Mouse (Mus musculus): ENCODE measurements around the gene Klk12.

The Klk12 gene

GRCm38 (mm10) chr7:43768597-43768996 is at the start of gene Klk12:
TSS of gene Klk12 (plus strand) at chr7:43768897.
- in situ Hi-C loops (cut with MseI, MboI): no loop called here

GRCm38 (mm10) chr7:43747788-43748187 is 20.9 kb upstream of the Klk12 start:
- in situ Hi-C loops (cut with MseI, MboI): no loop called here

DNA sequence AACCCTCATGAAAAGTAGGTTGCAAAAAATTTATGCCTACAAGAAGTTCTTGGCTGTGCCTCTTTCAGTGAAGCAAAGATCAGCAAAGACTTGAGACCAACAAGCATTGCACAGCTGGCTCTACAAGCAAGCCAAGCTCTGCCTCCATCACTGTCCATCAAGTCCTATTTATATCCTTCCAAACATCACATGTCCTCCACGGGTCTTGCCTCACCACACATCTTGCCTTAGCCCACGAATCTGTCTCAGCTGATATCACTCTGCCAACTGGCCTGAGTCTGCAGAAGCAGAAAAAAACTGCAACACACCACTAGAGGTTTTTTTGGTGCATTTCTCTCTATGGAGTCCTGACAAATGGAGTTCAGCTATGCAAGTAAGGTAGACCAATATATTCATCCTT is 15.9 kb upstream of the Klk12 start:
- in situ Hi-C loops (cut with MseI, MboI): no loop called here

- in situ Hi-C loops (cut with MseI, MboI): no loop called here
Measured at GRCm38 (mm10) chr7:43766484-43766883, 2.2 kb upstream of the Klk12 start.

DNA sequence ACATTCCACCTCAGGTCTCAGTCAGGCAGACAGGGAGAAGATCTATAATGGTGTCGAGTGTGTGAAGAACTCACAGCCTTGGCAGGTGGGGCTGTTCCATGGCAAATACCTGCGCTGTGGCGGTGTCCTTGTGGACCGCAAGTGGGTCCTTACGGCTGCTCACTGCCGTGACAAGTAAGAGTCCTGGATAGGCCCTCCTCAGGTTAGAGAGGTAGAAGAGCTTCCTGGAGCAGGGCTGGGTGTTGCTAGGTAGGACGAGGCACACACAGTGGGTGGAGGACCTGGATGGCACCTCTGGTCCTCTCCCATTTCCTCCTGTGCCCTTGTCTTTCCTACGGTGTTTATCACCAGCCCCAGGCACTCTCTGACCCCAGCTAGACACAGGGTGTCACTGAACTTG is 939 bp downstream of the Klk12 start:
- in situ Hi-C loops (cut with MseI, MboI): no loop called here

- in situ Hi-C loops (cut with MseI, MboI): no loop called here
Measured at GRCm38 (mm10) chr7:43770701-43771100, 2.0 kb downstream of the Klk12 start.

GRCm38 (mm10) chr7:43771916-43772315 is 3.2 kb downstream of the Klk12 start:
- in situ Hi-C loops (cut with MseI, MboI): no loop called here

- in situ Hi-C loops (cut with MseI, MboI): no loop called here
Measured at GRCm38 (mm10) chr7:43772901-43773300, 4.2 kb downstream of the Klk12 start.

DNA sequence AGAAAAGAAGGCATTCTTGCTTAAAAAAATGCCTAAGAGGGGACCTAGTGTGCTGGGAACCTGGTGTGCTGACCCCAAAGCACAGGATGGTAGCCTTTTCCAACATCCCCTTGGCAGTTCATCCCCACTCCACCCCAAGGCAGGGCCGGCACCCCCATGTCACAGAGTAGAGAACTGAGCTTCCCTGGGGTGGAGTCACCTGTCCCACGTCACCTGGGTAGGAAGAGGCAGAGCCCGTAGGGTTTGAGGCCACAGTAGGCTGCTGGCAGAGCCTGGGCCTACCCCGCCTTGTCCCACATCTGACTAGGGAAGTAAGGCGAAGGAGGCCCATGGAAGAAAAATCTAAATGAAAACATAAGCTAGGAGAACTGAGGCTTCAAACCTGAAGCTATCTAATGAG is 5.7 kb downstream of the Klk12 start, which contains the start of gene Klk11:
Gene Klk11, plus strand, starts transcription at position 241 of the 400 bp plus-strand sequence.
- in situ Hi-C loops (cut with MseI, MboI): no loop called here

DNA sequence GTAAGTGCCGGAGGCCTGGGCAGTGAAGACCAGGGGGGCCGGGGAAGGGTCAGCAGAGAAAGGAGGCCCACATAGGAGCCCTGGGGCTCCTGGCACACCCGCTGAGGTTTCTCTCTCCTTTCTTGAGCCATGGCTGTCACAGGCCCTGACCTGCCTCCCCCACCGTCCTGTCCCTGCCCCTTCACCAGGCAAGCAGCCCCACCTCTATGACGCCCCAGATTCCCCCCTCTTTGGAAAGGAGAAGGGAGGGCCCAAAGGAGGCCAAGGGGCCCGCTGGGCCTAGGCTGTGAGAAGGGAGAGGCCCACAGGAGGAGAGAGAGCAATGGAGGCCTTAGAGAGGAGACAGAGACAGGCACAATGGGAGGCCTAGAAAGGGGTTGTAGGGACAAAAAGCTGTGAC is 6.1 kb downstream of the Klk12 start:
- in situ Hi-C loops (cut with MseI, MboI): no loop called here

DNA sequence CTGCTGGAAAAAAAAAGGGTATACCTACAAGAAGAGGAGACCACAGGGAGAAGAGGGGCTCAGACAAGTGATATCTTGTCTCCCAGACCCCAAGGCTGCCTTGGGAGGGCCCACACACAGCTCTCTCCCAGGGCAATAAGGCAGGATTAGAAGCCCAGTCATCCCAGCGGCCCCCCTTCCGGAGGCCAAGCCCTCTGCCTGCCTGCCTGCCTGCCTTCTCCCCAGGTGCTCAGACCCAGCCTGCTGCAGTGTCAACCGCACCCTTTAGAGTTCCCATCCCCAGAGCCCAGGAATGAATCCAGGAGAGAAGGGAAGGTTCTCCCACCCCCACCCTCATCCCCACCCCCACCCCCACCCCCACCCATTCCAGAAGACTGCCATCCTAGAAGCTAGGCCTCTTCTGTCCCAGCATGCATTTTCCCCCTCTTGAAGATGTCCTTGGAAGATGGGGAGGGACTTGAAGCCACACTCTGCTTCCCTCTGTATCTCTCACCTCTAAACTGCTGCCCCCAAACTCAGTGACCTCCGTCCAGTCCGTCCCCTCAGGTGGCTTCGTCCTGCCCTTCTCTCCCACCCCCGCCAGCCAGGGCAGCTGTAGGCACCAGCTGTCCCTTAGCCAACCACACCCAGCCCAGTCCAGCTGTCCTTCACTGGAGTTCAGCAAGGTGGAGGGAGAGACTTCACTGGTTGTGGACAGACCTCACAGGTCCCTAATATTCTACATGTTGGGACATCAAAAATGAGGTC is 6.8 kb downstream of the Klk12 start:
- in situ Hi-C loops (cut with MseI, MboI): no loop called here

DNA sequence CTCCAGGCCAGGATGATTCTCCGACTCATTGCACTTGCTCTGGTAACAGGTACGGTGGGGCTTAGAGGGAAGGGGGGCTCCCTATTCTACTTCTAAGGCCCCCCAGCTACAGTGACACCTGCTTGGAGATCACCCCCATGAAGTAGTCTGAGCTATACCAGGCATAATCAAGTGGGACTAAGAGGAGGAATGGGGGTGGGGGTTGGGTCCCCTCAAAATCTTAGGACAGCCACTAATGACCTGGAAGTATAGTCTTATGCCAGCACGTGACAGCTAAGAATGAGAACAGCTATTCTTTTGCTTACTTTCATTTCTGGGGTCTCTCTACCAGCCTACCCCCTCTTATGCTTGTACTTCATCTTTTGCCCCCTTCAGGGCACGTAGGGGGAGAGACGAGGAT is 7.8 kb downstream of the Klk12 start:
- in situ Hi-C loops (cut with MseI, MboI): no loop called here

DNA sequence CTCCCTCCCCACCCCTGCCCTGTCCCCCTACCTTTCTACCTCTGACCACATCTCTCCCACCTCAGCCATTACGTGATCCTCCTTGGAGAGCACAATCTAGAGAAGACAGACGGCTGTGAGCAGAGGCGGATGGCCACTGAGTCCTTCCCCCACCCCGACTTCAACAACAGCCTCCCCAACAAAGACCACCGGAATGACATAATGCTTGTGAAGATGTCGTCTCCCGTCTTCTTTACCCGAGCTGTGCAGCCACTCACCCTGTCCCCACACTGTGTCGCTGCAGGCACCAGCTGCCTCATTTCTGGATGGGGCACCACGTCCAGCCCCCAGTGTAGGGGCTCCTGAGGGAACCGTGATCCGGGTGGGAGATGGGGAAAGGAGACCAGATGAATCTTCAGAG is 8.7 kb downstream of the Klk12 start:
- in situ Hi-C loops (cut with MseI, MboI): no loop called here

DNA sequence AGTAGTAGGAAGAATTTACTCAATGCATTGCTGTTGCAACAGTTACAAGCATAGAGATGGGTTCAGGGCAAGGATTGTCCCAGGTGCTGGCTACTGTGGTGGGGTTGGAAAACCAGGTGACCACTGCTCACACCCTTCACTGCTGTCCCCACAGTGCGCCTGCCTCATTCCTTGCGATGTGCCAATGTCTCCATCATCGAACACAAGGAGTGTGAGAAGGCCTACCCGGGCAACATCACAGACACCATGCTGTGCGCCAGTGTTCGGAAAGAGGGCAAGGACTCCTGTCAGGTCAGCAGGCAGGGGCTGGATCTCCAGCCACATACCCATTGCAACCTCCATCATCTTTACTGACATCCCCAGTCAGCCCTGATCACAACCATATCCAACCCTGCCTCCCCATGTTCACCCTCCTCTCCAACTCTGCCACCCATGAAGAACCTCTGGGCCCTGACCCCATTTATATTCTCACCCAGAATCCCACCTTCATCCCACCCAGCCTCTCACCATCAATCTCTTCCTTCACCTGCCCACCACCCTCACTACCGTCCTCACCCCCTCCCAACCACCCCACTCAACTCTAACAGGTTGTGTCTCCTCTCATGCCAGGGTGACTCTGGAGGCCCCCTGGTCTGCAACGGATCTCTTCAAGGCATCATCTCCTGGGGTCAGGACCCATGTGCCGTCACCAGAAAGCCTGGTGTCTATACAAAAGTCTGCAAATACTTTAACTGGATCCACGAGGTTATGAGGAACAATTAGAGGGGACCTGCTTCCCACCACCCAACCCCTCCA is 9.7 kb downstream of the Klk12 start:
- in situ Hi-C loops (cut with MseI, MboI): no loop called here

DNA sequence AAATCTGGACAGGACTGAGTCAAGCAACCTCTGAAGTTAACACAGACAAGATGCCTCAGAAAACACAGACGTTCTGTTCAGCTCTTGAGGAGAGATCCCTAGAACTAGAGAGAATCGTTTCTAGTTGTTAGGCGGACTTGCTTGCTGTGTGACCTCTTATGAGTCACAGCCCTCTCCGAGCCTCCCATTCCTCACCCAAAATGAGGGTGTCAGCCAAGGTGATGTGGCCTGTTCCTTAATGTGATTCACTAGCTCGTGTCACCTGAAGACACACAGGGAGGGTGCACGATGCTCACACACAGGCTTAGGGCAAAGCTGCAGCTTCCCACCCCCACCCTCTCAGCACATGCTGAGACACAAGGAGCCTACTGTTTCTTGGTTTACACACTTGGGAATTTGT is 11.5 kb downstream of the Klk12 start:
- in situ Hi-C loops (cut with MseI, MboI): loop anchor here in 1 of 2 experiments (10.0 kb wide), 2 partner anchors 95 to 115 kb away; no protein-coding TSS in a partner anchor

- in situ Hi-C loops (cut with MseI, MboI): loop anchor here in 1 of 2 experiments (10.0 kb wide), 2 partner anchors 96 to 114 kb away; no protein-coding TSS in a partner anchor
Measured at GRCm38 (mm10) chr7:43780746-43781145, 12.0 kb downstream of the Klk12 start, which contains the start of gene Klk10. TSS of gene Klk10 (plus strand) at chr7:43781035.

DNA sequence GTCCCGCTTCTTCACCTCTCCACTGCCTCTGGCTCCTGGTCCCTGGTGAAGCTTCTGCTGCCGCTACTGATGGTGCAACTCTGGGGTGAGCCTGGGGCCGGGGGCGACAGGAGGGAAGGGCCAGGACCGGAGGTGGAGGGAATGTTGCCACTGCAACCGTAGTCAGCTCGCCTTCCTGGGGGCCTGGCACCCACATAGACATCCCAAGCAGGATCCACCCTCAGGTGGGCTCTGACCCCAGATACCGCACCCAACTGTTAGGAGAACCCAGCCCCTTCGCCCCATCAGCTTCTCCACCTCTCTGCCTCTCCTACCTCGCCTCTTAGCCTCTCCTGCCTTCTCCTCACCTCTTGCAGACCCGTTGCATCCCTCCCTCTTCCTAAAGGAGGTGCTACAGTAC is 12.8 kb downstream of the Klk12 start:
- in situ Hi-C loops (cut with MseI, MboI): loop anchor here in 1 of 2 experiments (10.0 kb wide), 2 partner anchors 97 to 113 kb away; no protein-coding TSS in a partner anchor

DNA sequence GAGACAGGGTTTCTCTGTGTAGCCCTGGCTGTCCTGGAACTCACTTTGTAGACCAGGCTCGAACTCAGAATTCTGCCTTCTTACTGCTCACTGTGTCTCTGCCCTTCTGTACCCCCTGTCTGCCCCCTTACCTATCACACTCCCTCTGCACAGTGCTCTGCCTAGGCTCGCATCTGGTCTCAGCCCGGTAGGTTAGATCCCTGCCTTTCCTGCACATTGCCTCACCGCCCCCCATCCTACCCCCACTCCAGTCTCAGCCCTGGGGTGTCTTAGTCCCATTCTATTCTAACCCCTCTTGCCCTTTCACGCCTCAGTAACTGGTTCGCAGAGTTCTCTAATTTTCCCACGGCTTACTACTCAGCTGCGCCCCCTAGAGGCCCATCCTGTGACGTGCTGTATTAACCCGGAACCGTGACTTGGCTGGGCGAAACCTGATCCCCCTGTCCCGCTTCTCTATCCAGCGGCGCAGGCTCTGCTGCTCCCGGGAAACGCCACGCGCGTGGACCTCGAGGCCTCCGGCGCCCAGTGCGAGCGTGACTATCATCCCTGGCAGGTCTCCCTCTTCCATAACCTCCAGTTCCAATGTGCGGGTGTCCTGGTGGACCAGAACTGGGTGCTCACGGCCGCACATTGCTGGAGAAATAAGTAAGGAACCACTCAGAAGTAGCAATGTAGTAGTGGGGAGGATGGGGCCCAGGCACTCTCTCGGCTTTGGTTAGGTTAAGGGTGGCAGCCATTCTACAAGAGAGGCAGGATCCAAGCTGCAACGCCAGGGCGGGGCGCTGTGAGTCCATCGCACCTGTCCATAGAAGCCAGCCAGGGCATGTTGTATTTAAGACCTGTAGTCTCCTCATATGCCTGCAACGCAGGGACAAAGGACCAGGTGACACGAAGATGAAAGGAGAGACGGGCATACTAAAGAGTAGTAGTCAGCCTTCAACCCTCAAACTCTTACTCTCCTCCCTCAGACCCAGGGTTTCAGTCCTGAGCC is 13.9 kb downstream of the Klk12 start:
- in situ Hi-C loops (cut with MseI, MboI): loop anchor here in 1 of 2 experiments (10.0 kb wide), 2 partner anchors 98 to 112 kb away; no protein-coding TSS in a partner anchor

DNA sequence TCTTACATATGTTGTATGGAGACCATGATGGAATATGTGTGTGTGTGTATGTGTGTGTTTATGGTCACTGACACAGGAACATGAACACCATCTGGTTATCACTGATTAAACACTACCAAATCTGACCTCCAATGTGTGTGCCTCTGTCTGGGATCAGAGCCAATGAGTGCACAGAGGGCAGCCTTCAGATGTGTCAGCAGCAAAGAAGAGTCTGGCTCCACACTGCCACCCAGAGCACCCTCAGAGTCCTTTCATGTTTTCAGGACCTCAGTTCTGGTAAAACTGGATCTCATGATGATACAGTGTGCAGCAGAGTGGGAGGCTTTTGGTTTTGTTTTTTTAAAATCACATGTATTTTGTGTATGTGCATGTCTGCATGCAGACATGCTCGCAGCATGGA is 16.6 kb downstream of the Klk12 start:
- in situ Hi-C loops (cut with MseI, MboI): loop anchor here in 1 of 2 experiments (10.0 kb wide), 2 partner anchors 100 to 110 kb away; no protein-coding TSS in a partner anchor

GRCm38 (mm10) chr7:43788096-43788495 is 19.4 kb downstream of the Klk12 start:
- in situ Hi-C loops (cut with MseI, MboI): loop anchor here in 1 of 2 experiments (10.0 kb wide), 2 partner anchors 103 to 107 kb away; no protein-coding TSS in a partner anchor

DNA sequence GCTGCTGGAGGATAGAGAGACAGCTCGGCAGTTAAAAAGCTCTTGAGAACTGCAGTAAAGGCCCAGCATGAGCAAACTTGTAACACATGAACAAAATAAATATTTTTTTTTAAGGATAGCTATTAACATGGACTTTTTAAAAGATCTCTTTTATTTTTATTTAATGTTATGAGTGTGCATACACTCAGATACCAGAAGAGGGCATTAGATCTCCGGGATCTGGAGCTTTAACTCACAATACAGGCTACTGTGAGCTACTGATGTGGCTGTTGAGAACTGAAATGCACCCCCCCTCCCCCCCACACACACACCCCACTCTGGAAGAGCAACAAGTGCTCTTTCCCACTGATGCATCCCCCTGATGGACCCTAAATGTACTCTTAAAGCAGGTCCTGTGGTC is 20.6 kb downstream of the Klk12 start:
- in situ Hi-C loops (cut with MseI, MboI): loop anchor here in 1 of 2 experiments (10.0 kb wide), 2 partner anchors 104 to 106 kb away; no protein-coding TSS in a partner anchor

Data from mouse trophoblast stem cell (cell line).